Mouse (Mus musculus) lung, postnatal 0 days (tissue): ENCODE data around the gene Tubb3.

Source experiments
- CTCF ChIP-seq: IDR thresholded peaks from 2 replicates; pipeline ENCODE4 v1.5.1; 2016; ENCODE audit warnings: antibody characterized with exemption, mild to moderate bottlenecking
- EP300 ChIP-seq: IDR thresholded peaks from 2 replicates; pipeline ENCODE4 v1.6.1; 2016; ENCODE audit warnings: antibody characterized with exemption, mild to moderate bottlenecking, control low read depth

DNA sequence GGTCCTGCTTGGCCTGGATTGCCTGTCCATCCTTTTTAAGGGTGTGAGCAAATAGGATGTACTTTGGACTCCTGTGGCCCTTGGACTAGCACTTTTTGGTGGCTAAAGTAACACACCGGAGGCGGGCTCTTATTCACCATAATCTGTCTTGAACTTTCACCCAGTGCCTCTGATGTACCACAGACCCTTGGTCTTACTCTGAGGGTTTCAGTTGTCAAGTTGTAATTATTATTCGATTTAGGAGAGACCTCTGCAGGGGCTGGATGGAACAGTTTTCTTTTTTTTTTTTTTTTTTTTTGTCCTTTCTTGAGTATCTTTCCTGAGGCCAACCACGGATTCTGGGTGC is 32.3 kb downstream of the Tubb3 start:
- TF ChIP-seq CTCF (no peak), EP300 (no peak)
